Mouse (Mus musculus): ENCODE results near the gene Fbxo41.

Gene Fbxo41

GRCm38 (mm10) chr6:85447351-85447750 is 55.4 kb downstream of the Fbxo41 start:
- no peak for DNase-seq (ENCODE audit: low spot score)

GRCm38 (mm10) chr6:85445286-85445685 is 57.5 kb downstream of the Fbxo41 start:
- no peak for DNase-seq (ENCODE audit: low spot score)

DNA sequence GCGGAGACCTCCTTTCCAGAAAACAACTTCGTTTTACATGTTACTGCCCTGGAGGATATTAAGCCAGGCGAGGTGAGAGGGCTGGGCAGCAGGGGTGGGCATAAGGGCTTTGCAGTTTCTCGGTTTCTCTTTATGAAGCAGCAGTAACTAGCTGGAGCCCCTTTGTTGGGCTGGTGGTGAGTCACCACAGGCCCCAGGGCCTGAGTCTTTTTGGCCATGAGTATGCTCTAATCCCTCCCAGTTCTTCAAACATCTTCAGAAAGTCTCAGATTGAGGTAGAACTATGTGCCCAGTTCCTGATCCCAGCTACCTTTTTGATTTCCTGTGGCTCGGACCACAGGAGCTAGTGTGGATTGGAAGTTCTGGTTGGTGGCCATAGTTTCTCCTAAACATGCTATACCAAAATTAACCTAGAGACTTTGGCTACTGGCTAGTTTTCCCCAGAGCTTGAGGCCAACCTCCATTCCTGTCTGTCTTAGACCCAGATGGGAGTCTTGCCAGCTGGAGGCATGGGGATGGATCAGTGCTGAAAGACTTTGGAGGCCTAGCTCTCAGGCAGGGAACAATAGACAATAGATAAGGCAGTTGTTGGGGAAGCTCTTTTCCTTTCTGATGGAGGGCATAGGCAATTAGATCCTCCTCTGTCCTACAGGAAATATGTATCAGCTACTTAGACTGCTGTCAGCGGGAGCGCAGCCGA is 58.4 kb downstream of the Fbxo41 start:
- DNase-seq (ENCODE audit: low spot score), result no peak

GRCm38 (mm10) chr6:85443488-85444233 is 59.1 kb downstream of the Fbxo41 start:
- DNase-seq (ENCODE audit: low spot score), result no peak

DNA sequence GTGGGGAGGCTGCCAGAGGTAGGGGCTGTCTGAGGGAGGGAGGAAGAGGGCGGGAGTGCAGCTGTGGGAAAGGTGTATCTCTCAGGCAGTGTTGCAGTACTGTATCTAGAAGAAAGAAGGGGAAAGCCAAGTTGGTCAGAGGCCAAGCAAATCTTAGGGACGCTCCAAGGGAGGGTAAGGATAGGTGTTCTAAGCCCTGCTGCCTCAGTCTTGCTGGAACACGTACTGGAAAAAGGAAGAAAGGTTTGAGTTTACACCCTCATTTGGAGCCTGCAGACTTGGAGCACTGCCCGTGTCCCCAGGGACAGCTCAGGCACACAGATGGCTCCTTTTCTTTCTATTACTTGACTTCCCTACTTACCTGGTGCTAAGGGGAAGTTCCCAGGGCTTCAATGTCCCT is 61.7 kb downstream of the Fbxo41 start:
- DNase-seq (ENCODE audit: low spot score), result no peak

DNA sequence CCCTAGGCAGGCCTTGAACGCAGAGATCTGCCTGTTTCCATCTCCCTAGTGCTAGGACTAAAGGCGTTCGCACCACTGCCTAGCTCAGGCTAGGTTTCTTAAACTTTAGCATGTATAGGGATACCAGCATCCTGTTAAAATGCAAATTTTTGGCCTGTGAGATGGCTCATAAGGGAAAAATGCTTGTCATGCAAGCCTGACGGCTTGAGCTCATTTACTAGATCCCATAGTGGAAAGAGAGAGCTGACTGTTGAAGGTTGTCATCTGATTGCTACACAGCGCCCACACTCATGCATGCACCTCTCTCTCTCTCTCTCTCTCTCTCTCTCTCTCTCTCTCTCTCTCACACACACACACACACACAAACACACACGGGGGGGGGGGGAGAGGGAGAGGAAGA is 66.2 kb downstream of the Fbxo41 start:
- no peak for DNase-seq (ENCODE audit: low spot score)

DNA sequence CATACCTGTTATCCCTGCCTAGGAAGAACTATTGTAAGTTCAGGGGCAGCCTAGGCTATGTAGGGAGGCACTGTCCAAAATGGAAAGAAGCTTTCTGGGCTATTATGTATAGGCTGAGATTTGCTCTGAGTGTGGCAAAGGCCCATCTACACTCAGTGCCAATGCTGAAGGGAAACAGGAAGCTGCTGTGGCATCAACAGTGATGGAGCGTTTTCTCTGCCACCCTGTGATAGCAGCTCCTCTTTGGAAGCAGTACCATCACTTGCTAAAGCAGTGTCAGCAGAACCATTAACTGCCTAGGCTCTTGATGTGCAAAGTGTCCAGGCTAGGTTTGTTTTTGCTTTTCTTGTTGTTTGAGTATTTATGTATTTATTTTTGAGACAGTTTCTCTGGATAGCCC is 66.6 kb downstream of the Fbxo41 start:
- DNase-seq (ENCODE audit: low spot score), result no peak

DNA sequence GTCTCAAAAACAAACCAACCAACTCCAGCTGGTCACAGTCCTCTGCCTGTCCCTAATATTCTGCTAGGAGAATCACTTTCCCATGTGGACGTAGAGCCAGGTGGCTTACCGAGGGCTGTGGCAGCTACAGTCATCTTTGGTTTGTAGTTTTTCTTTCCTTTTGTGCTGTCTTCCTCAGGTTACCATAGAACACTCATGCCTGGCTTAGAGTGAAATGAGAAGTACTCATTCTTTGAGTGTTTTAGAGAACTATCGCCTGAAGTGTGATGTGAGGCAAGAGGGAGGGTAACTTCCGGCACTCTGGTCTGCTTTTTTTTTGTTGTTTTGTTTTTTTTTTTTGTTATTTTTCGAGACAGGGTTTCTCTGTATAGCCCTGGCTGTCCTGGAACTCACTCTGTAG is 68.9 kb downstream of the Fbxo41 start:
- no peak for DNase-seq (ENCODE audit: low spot score)

GRCm38 (mm10) chr6:85431842-85432431 is 70.9 kb downstream of the Fbxo41 start, which contains the start of gene Smyd5:
TSS of gene Smyd5 (plus strand) at chr6:85431989.
- peak; percentile 40 for DNase-seq (ENCODE audit: low spot score)

GRCm38 (mm10) chr6:85431274-85431841 is 71.4 kb downstream of the Fbxo41 start:
- DNase-seq (ENCODE audit: low spot score), result no peak

DNA sequence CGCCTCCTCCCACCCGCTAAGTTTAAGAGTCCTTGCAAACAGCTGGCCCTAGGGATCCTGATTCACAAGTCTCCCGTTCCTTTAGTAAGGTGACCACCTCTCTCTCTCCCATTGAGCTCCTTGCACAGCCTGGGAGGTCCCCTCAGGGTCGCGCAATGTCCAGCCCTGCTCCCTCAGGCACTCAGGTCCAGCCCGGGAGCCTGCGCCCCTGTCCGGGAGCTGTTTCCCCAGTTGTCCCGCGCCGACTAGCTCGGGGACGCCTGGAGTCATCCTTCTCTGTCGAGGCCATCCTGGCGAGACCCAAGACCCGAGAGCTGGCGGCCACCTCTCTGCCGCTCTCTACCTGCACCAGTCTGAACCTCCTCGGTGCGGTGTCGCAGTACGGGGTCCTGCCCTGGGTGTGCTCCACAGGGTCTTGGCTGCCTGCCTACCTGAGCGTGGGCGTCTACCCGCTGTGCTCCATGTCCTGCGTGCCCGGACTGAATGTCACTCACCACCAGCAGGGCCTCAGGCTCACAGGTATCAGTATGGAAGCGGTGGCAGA is 78.9 kb downstream of the Fbxo41 start, which contains the start of gene Noto:
Noto (plus strand) TSS at position 51 of the 544 bp plus-strand sequence.
- DNase-seq (ENCODE audit: low spot score), result no peak

All from layer of hippocampus, adult 9-10 months (tissue).